Mouse (Mus musculus) stomach, embryonic 16.5 days (tissue): Measurements from ENCODE around the gene Ttc22. TPM values are rescaled to one million over a fixed set of nuclear protein-coding genes. Genes with fewer than 3 reads are reported as not detected.

Experiments used
- ATAC-seq: fragments of 200-750 bp; cut with Nextera tagmentation; 2 replicates; pipeline ENCODE4 v1.8.0; 2017; ENCODE audit warnings: moderate number of reproducible peaks, moderate TSS enrichment; ENCODE audit not compliant: insufficient read depth, low FRiP score
- H3K27ac ChIP-seq: fragments of 300-500 bp; sonication (generic); 2 replicates; pipeline ENCODE4 v1.5.1; 2014; ENCODE audit warnings: low read length
- H3K27me3 ChIP-seq: fragments of 300-500 bp; sonication (generic); 2 replicates; pipeline ENCODE4 v1.6.1; 2014; ENCODE audit warnings: low read length, control low read depth, mixed read lengths; ENCODE audit not compliant: control insufficient read depth, insufficient read depth
- H3K36me3 ChIP-seq: fragments of 300-500 bp; sonication (generic); 2 replicates; pipeline ENCODE4 v1.6.1; 2014; ENCODE audit warnings: low read length; ENCODE audit not compliant: control insufficient read depth, insufficient read depth
- H3K4me1 ChIP-seq: fragments of 300-500 bp; sonication (generic); 2 replicates; pipeline ENCODE4 v1.6.1; 2014; ENCODE audit warnings: low read length, control low read depth, mixed read lengths; ENCODE audit not compliant: control insufficient read depth, insufficient read depth
- H3K4me2 ChIP-seq: fragments of 300-500 bp; sonication (generic); 2 replicates; pipeline ENCODE4 v1.6.1; 2014; ENCODE audit warnings: low read depth, low read length, mixed read lengths
- H3K4me3 ChIP-seq: fragments of 300-500 bp; sonication (generic); replicated peaks from 2 replicates; pipeline ENCODE4 v1.5.1; 2014; ENCODE audit warnings: mild to moderate bottlenecking, low read length
- H3K9ac ChIP-seq: fragments of 300-500 bp; sonication (generic); 2 replicates; pipeline ENCODE4 v1.6.1; 2014; ENCODE audit warnings: low read length
- H3K9me3 ChIP-seq: fragments of 300-500 bp; sonication (generic); replicated peaks from 2 replicates; pipeline ENCODE4 v1.6.1; 2016; ENCODE audit warnings: low read length, control low read depth; ENCODE audit not compliant: control insufficient read depth
- WGBS: fragments of 180-500 bp; shearing (Covaris S2); extraction: QIAGEN DNeasy Blood & Tissue Kit; methylation state at CpG from one replicate; pipeline ENCODE4 v1.1.7; 2014; 5-methylcytosine and 5-hydroxymethylcytosine counted together
- polyA plus RNA-seq: library from polyadenylated mRNA; unstranded; fragments of >200 nt; fragmentation: Nextera tagmentation; extraction: Ambion mirVana; gene quantifications from 2 replicates; pipeline ENCODE4 v1.2.1, GENCODE M21; 2015

Gene Ttc22
- polyA plus RNA-seq, 1 experiment from 2014 or later = 12.6 TPM

- ATAC-seq = no peak
- H3K36me3 ChIP-seq = peaks cover 12% of the 10 kb centered on the region
- no peak overlapping the region for H3K4me3 ChIP-seq
- H3K4me1 ChIP-seq = no peaks in the 10 kb centered on the region
- no peak overlapping the region for H3K27ac ChIP-seq
- WGBS = 83% methylated on average over 9 of the region's 9 CpGs
- no peaks in the 10 kb centered on the region for H3K27me3 ChIP-seq
- no peak overlapping the region for H3K4me2 ChIP-seq
- H3K9me3 ChIP-seq = no peaks in the 10 kb centered on the region
- no peak overlapping the region for H3K9ac ChIP-seq
These were observed 31.4 kb upstream of the Ttc22 start for GRCm38 (mm10) chr4:106590871-106591270.

- H3K27ac ChIP-seq = no peak overlapping the region
- ATAC-seq = no peak
- no peak overlapping the region for H3K4me2 ChIP-seq
- no peaks in the 10 kb centered on the region for H3K36me3 ChIP-seq
- H3K4me3 ChIP-seq = no peak overlapping the region
- H3K9me3 ChIP-seq = no peaks in the 10 kb centered on the region
- 55% methylated on average over 7 of the region's 7 CpGs for WGBS
- no peaks in the 10 kb centered on the region for H3K4me1 ChIP-seq
- no peak overlapping the region for H3K9ac ChIP-seq
- no peaks in the 10 kb centered on the region for H3K27me3 ChIP-seq
These were observed 28.6 kb upstream of the Ttc22 start for GRCm38 (mm10) chr4:106593636-106594035.

GRCm38 (mm10) chr4:106596200-106596599, 26.0 kb upstream of the Ttc22 start:
- ATAC-seq = no peak
- Histone ChIP-seq H3K4me1 (no peaks in the 10 kb centered on the region), H3K9ac (no peak overlapping the region), H3K9me3 (no peaks in the 10 kb centered on the region), H3K4me3 (no peak overlapping the region), H3K27ac (no peak overlapping the region), H3K27me3 (no peaks in the 10 kb centered on the region), H3K4me2 (no peak overlapping the region), H3K36me3 (no peaks in the 10 kb centered on the region)
- 59% methylated on average over 3 of the region's 3 CpGs for WGBS

- H3K9me3 ChIP-seq = no peaks in the 10 kb centered on the region
- H3K27me3 ChIP-seq = no peaks in the 10 kb centered on the region
- no peak overlapping the region for H3K27ac ChIP-seq
- 81% methylated on average over 9 of the region's 9 CpGs for whole genome bisulfite sequencing
- no peak overlapping the region for H3K9ac ChIP-seq
- H3K4me1 ChIP-seq = no peaks in the 10 kb centered on the region
- H3K4me3 ChIP-seq = no peak overlapping the region
- H3K36me3 ChIP-seq = no peaks in the 10 kb centered on the region
- no peak for ATAC-seq
- no peak overlapping the region for H3K4me2 ChIP-seq
These were observed 25.2 kb upstream of the Ttc22 start for GRCm38 (mm10) chr4:106597055-106597454.

- Histone ChIP-seq H3K9me3 (no peaks in the 10 kb centered on the region), H3K9ac (no peak overlapping the region), H3K27ac (no peak overlapping the region), H3K27me3 (no peaks in the 10 kb centered on the region), H3K36me3 (no peaks in the 10 kb centered on the region), H3K4me3 (no peak overlapping the region), H3K4me1 (no peaks in the 10 kb centered on the region), H3K4me2 (no peak overlapping the region)
- ATAC-seq = no peak
- 75% methylated on average over 4 of the region's 4 CpGs for WGBS
These were observed 24.5 kb upstream of the Ttc22 start for GRCm38 (mm10) chr4:106597741-106598140.

- no peak overlapping the region for H3K4me3 ChIP-seq
- 43% methylated on average over 1 of the region's 1 CpGs for WGBS
- H3K27me3 ChIP-seq = no peaks in the 10 kb centered on the region
- no peak for ATAC-seq
- no peak overlapping the region for H3K9ac ChIP-seq
- no peak overlapping the region for H3K4me2 ChIP-seq
- no peaks in the 10 kb centered on the region for H3K36me3 ChIP-seq
- H3K9me3 ChIP-seq = no peaks in the 10 kb centered on the region
- no peaks in the 10 kb centered on the region for H3K4me1 ChIP-seq
- no peak overlapping the region for H3K27ac ChIP-seq
These were observed 22.8 kb upstream of the Ttc22 start for GRCm38 (mm10) chr4:106599415-106599814.

GRCm38 (mm10) chr4:106600770-106601169, 21.5 kb upstream of the Ttc22 start:
- Histone ChIP-seq H3K27ac (no peak overlapping the region), H3K4me2 (no peak overlapping the region), H3K9ac (no peak overlapping the region), H3K4me3 (no peak overlapping the region), H3K4me1 (no peaks in the 10 kb centered on the region), H3K9me3 (no peaks in the 10 kb centered on the region), H3K27me3 (no peaks in the 10 kb centered on the region), H3K36me3 (no peaks in the 10 kb centered on the region)
- 74% methylated on average over 4 of the region's 4 CpGs for WGBS
- no peak for ATAC-seq

GRCm38 (mm10) chr4:106606639-106607554, 15.3 kb upstream of the Ttc22 start:
- Histone ChIP-seq H3K9ac (peak overlapping the region; percentile 43; the same call in 1 of the 2 replicates), H3K4me1 (no peaks in the 10 kb centered on the region), H3K4me3 (peak overlapping the region; percentile 14; the same call in 1 of the 2 replicates), H3K27me3 (no peaks in the 10 kb centered on the region), H3K27ac (no peak overlapping the region), H3K4me2 (peak overlapping the region; percentile 35), H3K36me3 (no peaks in the 10 kb centered on the region), H3K9me3 (0 out of 2 replicates have a peak, but pooled peaks cover 4% of the 10 kb centered on the region)
- 41% methylated on average over 18 of the region's 18 CpGs for WGBS
- peak; percentile 80 for ATAC-seq

GRCm38 (mm10) chr4:106607905-106608304, 14.3 kb upstream of the Ttc22 start:
- H3K4me3 ChIP-seq = no peak overlapping the region
- no peaks in the 10 kb centered on the region for H3K27me3 ChIP-seq
- no peak for ATAC-seq
- H3K9me3 ChIP-seq = 0 out of 2 replicates have a peak, but pooled peaks cover 4% of the 10 kb centered on the region
- H3K4me1 ChIP-seq = no peaks in the 10 kb centered on the region
- no peaks in the 10 kb centered on the region for H3K36me3 ChIP-seq
- no peak overlapping the region for H3K4me2 ChIP-seq
- WGBS = 90% methylated on average over 1 of the region's 1 CpGs
- H3K27ac ChIP-seq = no peak overlapping the region
- H3K9ac ChIP-seq = no peak overlapping the region
